Mouse (Mus musculus) megakaryocyte, embryonic 14.5 days (primary cell): ENCODE results near the gene Tnk2.

Source experiments
- FLI1 ChIP-seq: IDR thresholded peaks from 2 replicates; pipeline ENCODE4 v1.6.1; 2012; ENCODE audit warnings: low read length, inconsistent platforms, mixed read lengths
- GATA1 ChIP-seq: IDR thresholded peaks from 3 replicates; pipeline ENCODE4 v1.6.1; 2012; ENCODE audit warnings: mixed read lengths, low read length, inconsistent platforms, borderline replicate concordance

- no peak for TF ChIP-seq FLI1
- TF ChIP-seq GATA1, result no peak
These were observed 49.0 kb upstream of the Tnk2 start for GRCm38 (mm10) chr16:32594701-32595100.
